Mouse (Mus musculus): ENCODE results near the gene BC030867. TPM values are rescaled to one million over a fixed set of nuclear protein-coding genes. Genes with fewer than 3 reads are reported as not detected.
A peak's percentile ranks its signal among the peaks of the same experiment; 100 is the strongest.

Gene BC030867
- polyA plus RNA-seq, 1 experiment from 2014 or later = 23.5 TPM

- Histone ChIP-seq H3K9ac (replicated peaks) (no peak overlapping the region), H3K36me3 (peaks cover 64% of the 10 kb centered on the region)
- no peak for ATAC-seq (ENCODE audit: insufficient number of reproducible peaks, insufficient read depth, low FRiP score, low TSS enrichment, low read depth)
These were observed 8.8 kb downstream of the BC030867 start for GRCm38 (mm10) chr11:102257514-102257913.

GRCm38 (mm10) chr11:102258095-102258494 lies 9.4 kb downstream of the BC030867 start:
- Histone ChIP-seq H3K27ac (peak overlapping the region; percentile 46; the same call in 1 of the 2 replicates), H3K4me2 (no peak overlapping the region)
- 81% methylated on average over 6 of the region's 6 CpGs for WGBS

More at GRCm38 (mm10) chr11:102257514-102257913, 8.8 kb downstream of the BC030867 start:
- no peaks in the 10 kb centered on the region for H3K9me3 ChIP-seq
- no peaks in the 10 kb centered on the region for H3K27me3 ChIP-seq
- H3K27ac ChIP-seq = peak overlapping the region; percentile 46
- 32% methylated on average over 9 of the region's 9 CpGs for WGBS
- H3K4me1 ChIP-seq (replicated peaks) = peaks cover 13% of the 10 kb centered on the region
- H3K4me3 ChIP-seq (replicated peaks) = no peak overlapping the region
- no peak overlapping the region for H3K4me2 ChIP-seq

GRCm38 (mm10) chr11:102258521-102258920 lies 9.8 kb downstream of the BC030867 start:
- H3K4me2 ChIP-seq = no peak overlapping the region
- peaks cover 71% of the 10 kb centered on the region for H3K36me3 ChIP-seq
- H3K9ac ChIP-seq (replicated peaks) = no peak overlapping the region
- no peak overlapping the region for H3K4me3 ChIP-seq (replicated peaks)
- H3K27me3 ChIP-seq = no peaks in the 10 kb centered on the region
- H3K9me3 ChIP-seq = no peaks in the 10 kb centered on the region
- no peak overlapping the region for H3K27ac ChIP-seq
- ATAC-seq (ENCODE audit: insufficient number of reproducible peaks, insufficient read depth, low FRiP score, low TSS enrichment, low read depth) = no peak
- 90% methylated on average over 3 of the region's 3 CpGs for WGBS
- H3K4me1 ChIP-seq (replicated peaks) = peaks cover 13% of the 10 kb centered on the region

More at GRCm38 (mm10) chr11:102258095-102258494, 9.4 kb downstream of the BC030867 start:
- peaks cover 67% of the 10 kb centered on the region for H3K36me3 ChIP-seq
- no peak overlapping the region for H3K4me3 ChIP-seq (replicated peaks)
- H3K4me1 ChIP-seq (replicated peaks) = peaks cover 13% of the 10 kb centered on the region
- ATAC-seq (ENCODE audit: insufficient number of reproducible peaks, insufficient read depth, low FRiP score, low TSS enrichment, low read depth) = no peak
- H3K27me3 ChIP-seq = no peaks in the 10 kb centered on the region
- H3K9ac ChIP-seq (replicated peaks) = no peak overlapping the region
- no peaks in the 10 kb centered on the region for H3K9me3 ChIP-seq

GRCm38 (mm10) chr11:102263211-102263610 lies 14.5 kb downstream of the BC030867 start:
- Histone ChIP-seq H3K4me2 (no peak overlapping the region), H3K36me3 (peaks cover 63% of the 10 kb centered on the region), H3K4me1 (replicated peaks) (peaks cover 4% of the 10 kb centered on the region; the same call in 1 of the 2 replicates), H3K4me3 (replicated peaks) (no peak overlapping the region), H3K27me3 (no peaks in the 10 kb centered on the region; the same call in 1 of the 2 replicates), H3K27ac (no peak overlapping the region), H3K9me3 (no peaks in the 10 kb centered on the region), H3K9ac (replicated peaks) (no peak overlapping the region)
- ATAC-seq (ENCODE audit: insufficient number of reproducible peaks, insufficient read depth, low FRiP score, low TSS enrichment, low read depth) = no peak
- 92% methylated on average over 7 of the region's 7 CpGs for WGBS

- Histone ChIP-seq H3K27me3 (no peaks in the 10 kb centered on the region; the same call in 1 of the 2 replicates), H3K9ac (replicated peaks) (no peak overlapping the region), H3K27ac (no peak overlapping the region), H3K4me3 (replicated peaks) (no peak overlapping the region), H3K9me3 (no peaks in the 10 kb centered on the region), H3K4me1 (replicated peaks) (peaks cover 4% of the 10 kb centered on the region; the same call in 1 of the 2 replicates), H3K4me2 (no peak overlapping the region), H3K36me3 (peaks cover 41% of the 10 kb centered on the region)
- 58% methylated on average over 14 of the region's 14 CpGs for WGBS
- no peak for ATAC-seq (ENCODE audit: insufficient number of reproducible peaks, insufficient read depth, low FRiP score, low TSS enrichment, low read depth)
These were observed 17.1 kb downstream of the BC030867 start for GRCm38 (mm10) chr11:102265816-102266215.

GRCm38 (mm10) chr11:102266631-102267355 lies 18.1 kb downstream of the BC030867 start:
- WGBS = 84% methylated on average over 8 of the region's 8 CpGs
- H3K4me2 ChIP-seq = peak overlapping the region; percentile 26; the same call in 1 of the 2 replicates
- H3K9me3 ChIP-seq = no peaks in the 10 kb centered on the region
- H3K36me3 ChIP-seq = peaks cover 33% of the 10 kb centered on the region
- H3K4me1 ChIP-seq (replicated peaks) = peaks cover 4% of the 10 kb centered on the region; the same call in 1 of the 2 replicates
- H3K27me3 ChIP-seq = no peaks in the 10 kb centered on the region; the same call in 1 of the 2 replicates
- no peak overlapping the region for H3K9ac ChIP-seq (replicated peaks)
- ATAC-seq (ENCODE audit: insufficient number of reproducible peaks, insufficient read depth, low FRiP score, low TSS enrichment, low read depth) = no peak
- H3K4me3 ChIP-seq (replicated peaks) = no peak overlapping the region
- H3K27ac ChIP-seq = no peak overlapping the region

- 9% methylated on average over 11 of the region's 11 CpGs for WGBS
- H3K9me3 ChIP-seq = no peaks in the 10 kb centered on the region
- H3K4me1 ChIP-seq (replicated peaks) = peaks cover 4% of the 10 kb centered on the region; the same call in 1 of the 2 replicates
- no peak for ATAC-seq (ENCODE audit: insufficient number of reproducible peaks, insufficient read depth, low FRiP score, low TSS enrichment, low read depth)
- H3K4me2 ChIP-seq = peak overlapping the region; percentile 26; the same call in 1 of the 2 replicates
- 0 out of 2 replicates have a peak overlapping the region, but pooled peaks have one; percentile 31 for H3K9ac ChIP-seq (replicated peaks)
- peaks cover 26% of the 10 kb centered on the region for H3K36me3 ChIP-seq
- H3K4me3 ChIP-seq (replicated peaks) = no peak overlapping the region
- no peak overlapping the region for H3K27ac ChIP-seq
- H3K27me3 ChIP-seq = no peaks in the 10 kb centered on the region; the same call in 1 of the 2 replicates
These were observed 18.8 kb downstream of the BC030867 start for GRCm38 (mm10) chr11:102267480-102267879.

GRCm38 (mm10) chr11:102268520-102269244 lies 20.0 kb downstream of the BC030867 start, which contains the start of gene Asb16:
Gene Asb16, plus strand, starts transcription at chr11:102268743.
- Histone ChIP-seq H3K4me3 (replicated peaks) (no peak within 1 kb of the TSS), H3K27ac (no peak within 1 kb of the TSS), H3K36me3 (peaks cover 16% of the 10 kb centered on the region), H3K4me1 (replicated peaks) (peaks cover 4% of the 10 kb centered on the region; the same call in 1 of the 2 replicates), H3K9me3 (no peaks in the 10 kb centered on the region), H3K9ac (replicated peaks) (no peak within 1 kb of the TSS), H3K4me2 (no peak within 1 kb of the TSS), H3K27me3 (no peaks in the 10 kb centered on the region; the same call in 1 of the 2 replicates)
- 83% methylated on average over 12 of the region's 12 CpGs for WGBS
- ATAC-seq (ENCODE audit: insufficient number of reproducible peaks, insufficient read depth, low FRiP score, low TSS enrichment, low read depth) = no peak

- Histone ChIP-seq H3K4me1 (replicated peaks) (peaks cover 16% of the 10 kb centered on the region), H3K27ac (peak overlapping the region; percentile 64; the same call in 1 of the 2 replicates), H3K36me3 (no peaks in the 10 kb centered on the region), H3K4me3 (replicated peaks) (peak overlapping the region; percentile 43), H3K4me2 (peak overlapping the region; percentile 83), H3K9me3 (no peaks in the 10 kb centered on the region), H3K9ac (replicated peaks) (peak overlapping the region; percentile 66), H3K27me3 (peaks cover 11% of the 10 kb centered on the region; the same call in 1 of the 2 replicates)
- peak; percentile 67; the same call in 1 of the 2 replicates for ATAC-seq (ENCODE audit: insufficient number of reproducible peaks, insufficient read depth, low FRiP score, low TSS enrichment, low read depth)
- WGBS = under 1% methylated on average over 33 of the region's 33 CpGs
These were observed 27.8 kb downstream of the BC030867 start for GRCm38 (mm10) chr11:102276411-102276915.

- H3K4me2 ChIP-seq = no peak overlapping the region; the same call in 1 of the 2 replicates
- no peak overlapping the region for H3K4me3 ChIP-seq (replicated peaks)
- no peaks in the 10 kb centered on the region for H3K36me3 ChIP-seq
- H3K4me1 ChIP-seq (replicated peaks) = peaks cover 16% of the 10 kb centered on the region
- no peaks in the 10 kb centered on the region for H3K9me3 ChIP-seq
- no peak for ATAC-seq (ENCODE audit: insufficient number of reproducible peaks, insufficient read depth, low FRiP score, low TSS enrichment, low read depth)
- peaks cover 11% of the 10 kb centered on the region; the same call in 1 of the 2 replicates for H3K27me3 ChIP-seq
- H3K9ac ChIP-seq (replicated peaks) = no peak overlapping the region
- H3K27ac ChIP-seq = no peak overlapping the region
- 64% methylated on average over 8 of the region's 12 CpGs for WGBS
These were observed 29.1 kb downstream of the BC030867 start for GRCm38 (mm10) chr11:102277754-102278153.
